Mouse (Mus musculus) hindbrain, postnatal 0 days (tissue): ENCODE data around the gene Fgfr2. TPM values are rescaled to one million over a fixed set of nuclear protein-coding genes. Genes with fewer than 3 reads are reported as not detected.

Experiments used
- ATAC-seq: fragments of 200-750 bp; cut with Nextera tagmentation; 2 replicates; pipeline ENCODE4 v1.8.0; 2017; ENCODE audit warnings: mild to moderate bottlenecking, moderate TSS enrichment, moderate library complexity
- DNase-seq: peaks from one replicate; pipeline ENCODE4 v3.0.0-alpha.2; 2015; ENCODE audit warnings: low spot score
- H3K27ac ChIP-seq: fragments of 300-500 bp; sonication (generic); 2 replicates; pipeline ENCODE4 v1.5.1; 2014; ENCODE audit warnings: mild to moderate bottlenecking
- H3K27me3 ChIP-seq: fragments of 300-500 bp; sonication (generic); 2 replicates; pipeline ENCODE4 v1.6.1; 2014; ENCODE audit warnings: low read length, mixed read lengths; ENCODE audit not compliant: insufficient read depth
- H3K36me3 ChIP-seq: fragments of 300-500 bp; sonication (generic); 2 replicates; pipeline ENCODE4 v1.6.1; 2014; ENCODE audit warnings: low read length, mixed read lengths; ENCODE audit not compliant: insufficient read depth
- H3K4me1 ChIP-seq: fragments of 300-500 bp; sonication (generic); 2 replicates; pipeline ENCODE4 v1.6.1; 2014; ENCODE audit warnings: antibody characterized with exemption, low read length, mixed read lengths; ENCODE audit not compliant: insufficient read depth
- H3K4me2 ChIP-seq: fragments of 300-500 bp; sonication (generic); 2 replicates; pipeline ENCODE4 v1.6.1; 2014; ENCODE audit warnings: low read depth, mild to moderate bottlenecking, low read length, moderate library complexity, mixed read lengths
- H3K4me3 ChIP-seq: fragments of 300-500 bp; sonication (generic); 2 replicates; pipeline ENCODE4 v1.5.1; 2014; ENCODE audit warnings: low read length
- H3K9ac ChIP-seq: fragments of 300-500 bp; sonication (generic); replicated peaks from 2 replicates; pipeline ENCODE4 v1.6.1; 2014; ENCODE audit warnings: mild to moderate bottlenecking, low read length, moderate library complexity, mixed read lengths
- H3K9me3 ChIP-seq: fragments of 300-500 bp; sonication (generic); 2 replicates; pipeline ENCODE4 v1.6.1; 2016; ENCODE audit warnings: low read length, mixed read lengths
- CTCF ChIP-seq: IDR thresholded peaks from 2 replicates; pipeline ENCODE4 v1.5.1; 2016; ENCODE audit warnings: antibody characterized with exemption, control low read depth, low read depth
- WGBS: fragments of 180-500 bp; shearing (Covaris S2); extraction: QIAGEN DNeasy Blood & Tissue Kit; methylation state at CpG from one replicate; pipeline ENCODE4 v1.1.7; 2014; 5-methylcytosine and 5-hydroxymethylcytosine counted together
- polyA plus RNA-seq: library from polyadenylated mRNA; unstranded; fragments of >200 nt; fragmentation: Nextera tagmentation; extraction: Ambion mirVana; gene quantifications from 2 replicates; pipeline ENCODE4 v1.2.1, GENCODE M21; 2015
- total RNA-seq: library from RNA; depleted of rRNA; stranded (reverse); fragments of >200 nt; gene quantifications from 2 replicates; pipeline ENCODE4 v1.2.3, GENCODE M21; 2014

Fgfr2 gene
- total and polyA plus RNA-seq, 2 experiments from 2014 or later, result 17.3 to 49.0 TPM

- Histone ChIP-seq H3K36me3 (no peaks in the 10 kb centered on the region), H3K4me1 (peaks cover 5% of the 10 kb centered on the region), H3K9ac (no peak overlapping the region), H3K4me3 (no peak overlapping the region), H3K27me3 (no peaks in the 10 kb centered on the region), H3K4me2 (no peak overlapping the region), H3K27ac (no peak overlapping the region), H3K9me3 (no peaks in the 10 kb centered on the region)
- TF ChIP-seq CTCF, result no peak
- DNase-seq (peak; percentile 40), ATAC-seq (no peak)
- WGBS, result 42% methylated on average over 11 of the region's 11 CpGs
Measured at GRCm38 (mm10) chr7:132332176-132332575, 791.0 kb downstream of the Fgfr2 start.

DNA sequence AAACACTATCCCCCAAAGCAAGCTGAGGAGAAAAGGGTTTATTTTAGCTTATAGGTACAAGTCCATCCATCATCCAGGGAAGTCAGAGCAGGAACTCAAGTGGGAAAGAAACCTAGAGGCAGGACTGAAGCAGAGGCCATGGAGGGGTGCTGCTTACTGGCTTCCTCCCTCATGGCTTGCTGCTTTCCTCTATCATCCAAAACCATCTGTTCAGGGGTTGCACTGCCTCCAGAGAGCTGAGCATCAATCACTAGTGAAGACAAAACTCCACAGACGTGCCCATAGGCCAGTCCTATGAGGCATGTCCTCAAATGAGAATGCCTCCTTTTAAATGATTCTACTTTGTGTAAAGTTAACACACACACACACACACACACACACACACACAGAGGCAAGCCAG is 793.0 kb downstream of the Fgfr2 start:
- no peak overlapping the region for H3K4me2 ChIP-seq
- no peak overlapping the region for H3K4me3 ChIP-seq
- no peaks in the 10 kb centered on the region for H3K27me3 ChIP-seq
- WGBS, result 47% methylated on average over 1 of the region's 1 CpGs
- no peaks in the 10 kb centered on the region for H3K9me3 ChIP-seq
- DNase-seq, result no peak
- H3K9ac ChIP-seq, result no peak overlapping the region
- H3K4me1 ChIP-seq, result 0 out of 2 replicates have a peak, but pooled peaks cover 3% of the 10 kb centered on the region
- no peak for ATAC-seq
- H3K36me3 ChIP-seq, result no peaks in the 10 kb centered on the region
- H3K27ac ChIP-seq, result no peak overlapping the region
- TF ChIP-seq CTCF, result no peak

- ATAC-seq, result no peak
- no peak for TF ChIP-seq CTCF
- DNase-seq, result no peak
- H3K9ac ChIP-seq, result no peak overlapping the region
- no peak overlapping the region for H3K4me3 ChIP-seq
- H3K4me1 ChIP-seq, result 0 out of 2 replicates have a peak, but pooled peaks cover 3% of the 10 kb centered on the region
- H3K4me2 ChIP-seq, result no peak overlapping the region
- WGBS, result 93% methylated on average over 1 of the region's 1 CpGs
- H3K27ac ChIP-seq, result no peak overlapping the region
- H3K9me3 ChIP-seq, result no peaks in the 10 kb centered on the region
- H3K36me3 ChIP-seq, result no peaks in the 10 kb centered on the region
- H3K27me3 ChIP-seq, result no peaks in the 10 kb centered on the region
Measured at GRCm38 (mm10) chr7:132328648-132329047, 794.5 kb downstream of the Fgfr2 start.

- Histone ChIP-seq H3K9me3 (no peaks in the 10 kb centered on the region), H3K36me3 (no peaks in the 10 kb centered on the region), H3K9ac (no peak overlapping the region), H3K4me3 (no peak overlapping the region), H3K4me1 (0 out of 2 replicates have a peak, but pooled peaks cover 3% of the 10 kb centered on the region), H3K27ac (peak overlapping the region; percentile 1; the same call in 1 of the 2 replicates), H3K27me3 (no peaks in the 10 kb centered on the region), H3K4me2 (no peak overlapping the region)
- TF ChIP-seq CTCF, result no peak
- ATAC-seq (no peak), DNase-seq (peak; percentile 56)
- 44% methylated on average over 5 of the region's 5 CpGs for WGBS
Measured at GRCm38 (mm10) chr7:132325549-132326331, 797.4 kb downstream of the Fgfr2 start.

DNA sequence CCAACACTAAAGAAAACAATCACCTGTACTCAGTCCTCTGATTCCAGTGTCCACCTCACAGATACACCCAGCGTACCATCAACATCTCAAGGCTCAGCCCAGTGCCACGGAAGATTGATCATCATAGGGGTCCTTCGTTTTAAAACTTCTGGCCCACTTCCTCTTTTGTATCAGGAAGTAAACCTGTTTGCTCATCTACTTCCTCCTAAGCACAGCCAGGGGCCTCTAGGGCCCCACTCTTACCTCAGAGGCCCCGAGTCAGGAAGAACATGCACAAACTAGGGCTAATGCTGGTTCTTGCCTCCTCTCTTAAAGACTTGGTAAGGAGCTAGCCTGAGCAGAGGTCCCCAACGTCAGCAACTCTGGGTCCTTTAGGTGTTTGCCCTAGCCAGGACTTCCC is 799.7 kb downstream of the Fgfr2 start:
- no peak overlapping the region for H3K27ac ChIP-seq
- H3K4me2 ChIP-seq, result no peak overlapping the region
- no peak overlapping the region for H3K4me3 ChIP-seq
- no peak for DNase-seq
- ATAC-seq, result no peak
- H3K9ac ChIP-seq, result no peak overlapping the region
- no peaks in the 10 kb centered on the region for H3K27me3 ChIP-seq
- H3K36me3 ChIP-seq, result no peaks in the 10 kb centered on the region
- no peak for TF ChIP-seq CTCF
- 82% methylated on average over 5 of the region's 5 CpGs for WGBS
- H3K9me3 ChIP-seq, result no peaks in the 10 kb centered on the region
- H3K4me1 ChIP-seq, result 0 out of 2 replicates have a peak, but pooled peaks cover 3% of the 10 kb centered on the region

- no peak for TF ChIP-seq CTCF
- Histone ChIP-seq H3K4me1 (0 out of 2 replicates have a peak, but pooled peaks cover 3% of the 10 kb centered on the region), H3K9ac (no peak overlapping the region), H3K9me3 (no peaks in the 10 kb centered on the region), H3K4me3 (no peak overlapping the region), H3K27ac (no peak overlapping the region), H3K4me2 (no peak overlapping the region), H3K36me3 (no peaks in the 10 kb centered on the region), H3K27me3 (no peaks in the 10 kb centered on the region)
- DNase-seq (no peak), ATAC-seq (no peak)
- 66% methylated on average over 2 of the region's 2 CpGs for whole genome bisulfite sequencing
Measured at GRCm38 (mm10) chr7:132321392-132321958, 801.7 kb downstream of the Fgfr2 start.
